Mouse (Mus musculus) small intestine, adult 2 months (tissue): Measurements from ENCODE around the gene Myoz1.

Experiments used
- CTCF ChIP-seq: fragments of 200-500 bp; IDR thresholded peaks from 2 replicates; pipeline ENCODE4 v1.5.1; 2012; ENCODE audit warnings: low read depth, mild to moderate bottlenecking, control low read depth, inconsistent platforms, low read length, moderate library complexity, mixed read lengths; ENCODE audit not compliant: insufficient replicate concordance, insufficient read length; ENCODE audit errors: extremely low read depth
- POLR2A ChIP-seq: fragments of 200-500 bp; IDR thresholded peaks from 2 replicates; pipeline ENCODE4 v1.6.1; 2012; ENCODE audit warnings: low read depth, mild to moderate bottlenecking, control low read depth, inconsistent platforms, low read length, moderate library complexity

DNA sequence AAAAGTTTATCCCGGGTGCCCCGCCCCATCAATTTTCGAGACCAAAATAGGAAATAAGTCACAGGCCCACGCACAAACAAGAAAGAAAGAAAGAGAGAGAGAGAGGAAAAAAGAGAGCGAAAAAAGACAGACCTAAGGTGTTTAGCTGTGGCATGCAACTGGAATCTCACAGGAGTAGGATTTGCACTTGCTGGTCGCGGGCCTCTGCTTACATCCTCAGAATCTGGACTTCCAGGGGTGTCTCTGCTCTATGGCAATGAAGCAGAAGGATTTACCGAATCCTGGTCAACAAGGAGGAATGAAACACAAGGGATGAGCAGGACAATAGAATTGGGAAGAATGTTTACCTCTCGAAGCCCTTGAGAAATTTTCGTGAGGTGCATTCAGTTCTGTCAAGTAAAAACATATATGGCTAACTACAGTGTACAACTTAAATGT is 14.9 kb downstream of the Myoz1 start:
- no peak for TF ChIP-seq CTCF
- TF ChIP-seq POLR2A = no peak
